20 mouse cellular contexts compared by ENCODE assay signal in the genomic region with DNA sequence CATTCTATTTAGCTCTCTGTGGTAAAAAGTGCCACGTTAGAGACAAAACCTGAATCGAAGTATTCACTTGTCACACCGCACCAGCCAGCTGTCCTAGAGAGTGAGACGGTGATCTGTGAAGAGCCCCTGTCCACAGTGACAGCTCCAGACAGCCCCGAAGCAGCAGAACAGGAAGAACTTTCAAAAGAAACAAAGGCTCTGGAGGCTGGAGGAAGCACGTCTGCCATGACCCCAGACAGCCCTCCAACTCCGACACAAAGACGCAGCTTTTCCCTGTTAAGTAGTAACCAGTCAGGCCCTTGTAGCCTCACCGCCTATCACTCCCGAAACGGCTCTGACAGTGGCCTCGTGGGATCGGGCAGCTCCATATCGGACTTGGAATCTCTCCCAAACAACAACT. TPM values are rescaled to one million over a fixed set of nuclear protein-coding genes. Genes with fewer than 3 reads are reported as not detected.
DNase-seq lines count a peak whose midpoint lies in the region; ATAC-seq and TF ChIP-seq lines count a peak whose summit lies in the region.
"Had no signal": no experiment of that assay in that cellular context is flagged by ENCODE, and none has a peak within 500 bp of the region (broad histone marks: within the 10 kb centered on the region; RNA-seq: fewer than 3 reads in every experiment).

No protein-coding gene starts in this region.

- peaks cover 48% of the 10 kb centered on the region for H3K36me3 ChIP-seq in heart, embryonic 15.5 days
- peaks cover 51% of the 10 kb centered on the region for H3K36me3 ChIP-seq in midbrain, embryonic 10.5 days
- peaks cover 13% of the 10 kb centered on the region; the same call in 1 of the 2 replicates for H3K36me3 ChIP-seq in midbrain, postnatal 0 days (ENCODE audit: insufficient read depth, low read length)
- peaks cover 51% of the 10 kb centered on the region for H3K36me3 ChIP-seq in embryonic facial prominence, embryonic 10.5 days (replicated peaks)

- no peak overlapping the region for H3K4me3 ChIP-seq in heart, embryonic 15.5 days
- H3K4me3 ChIP-seq in midbrain, embryonic 10.5 days = no peak overlapping the region
- no peak overlapping the region for H3K4me3 ChIP-seq in midbrain, postnatal 0 days (ENCODE audit: low read depth, low read length)
- no peak overlapping the region for H3K4me3 ChIP-seq in embryonic facial prominence, embryonic 10.5 days

- 54% methylated on average over 14 of the region's 14 CpGs for WGBS in heart, embryonic 15.5 days
- 52% methylated on average over 14 of the region's 14 CpGs for WGBS in midbrain, embryonic 10.5 days
- WGBS in midbrain, postnatal 0 days = 39% methylated on average over 14 of the region's 14 CpGs
- 39% methylated on average over 14 of the region's 14 CpGs for WGBS in embryonic facial prominence, embryonic 10.5 days

- H3K27me3 ChIP-seq in heart, embryonic 15.5 days = no peaks in the 10 kb centered on the region
- H3K27me3 ChIP-seq in midbrain, embryonic 10.5 days (ENCODE audit: low read depth, poor library complexity, severe bottlenecking) = no peaks in the 10 kb centered on the region
- no peaks in the 10 kb centered on the region for H3K27me3 ChIP-seq in midbrain, postnatal 0 days (ENCODE audit: insufficient read depth, low read length)
- H3K27me3 ChIP-seq in embryonic facial prominence, embryonic 10.5 days (replicated peaks; ENCODE audit: low read depth, poor library complexity, severe bottlenecking) = no peaks in the 10 kb centered on the region

- H3K9me3 ChIP-seq in heart, embryonic 15.5 days (replicated peaks) = no peaks in the 10 kb centered on the region
- no peaks in the 10 kb centered on the region for H3K9me3 ChIP-seq in midbrain, embryonic 10.5 days (replicated peaks)
- no peaks in the 10 kb centered on the region for H3K9me3 ChIP-seq in midbrain, postnatal 0 days (ENCODE audit: low read length)
- no peaks in the 10 kb centered on the region for H3K9me3 ChIP-seq in embryonic facial prominence, embryonic 10.5 days

- no peak for TF ChIP-seq CTCF in midbrain, postnatal 0 days (IDR thresholded peaks at IDR 0.05)

- no peak overlapping the region for H3K4me2 ChIP-seq in heart, embryonic 15.5 days
- H3K4me2 ChIP-seq in midbrain, postnatal 0 days (ENCODE audit: low read depth, low read length, poor library complexity, severe bottlenecking) = no peak overlapping the region

- intact Hi-C loops in heart, postnatal 25 days (cut with DNase I) = loop anchor here (10.0 kb wide), 1 partner anchor 286 kb away; no protein-coding TSS in a partner anchor

- ATAC-seq in heart, embryonic 15.5 days (replicated peaks; ENCODE audit: insufficient number of reproducible peaks, insufficient read depth, low FRiP score, low read depth) = no peak
- ATAC-seq in midbrain, postnatal 0 days (ENCODE audit: low FRiP score) = no peak
- ATAC-seq: intestine, postnatal 0 days; liver, postnatal 0 days had no signal

- no peak overlapping the region for H3K9ac ChIP-seq in heart, embryonic 15.5 days
- no peak overlapping the region for H3K9ac ChIP-seq in midbrain, postnatal 0 days (replicated peaks; ENCODE audit: low read length, poor library complexity, severe bottlenecking)
- H3K9ac ChIP-seq: liver, postnatal 0 days had no signal

- H3K4me1 ChIP-seq in heart, embryonic 15.5 days (replicated peaks) = peaks cover 12% of the 10 kb centered on the region
- peaks cover 12% of the 10 kb centered on the region for H3K4me1 ChIP-seq in midbrain, embryonic 10.5 days
- H3K4me1 ChIP-seq in midbrain, postnatal 0 days (ENCODE audit: insufficient read depth, low read length) = no peaks in the 10 kb centered on the region
- H3K4me1 ChIP-seq in embryonic facial prominence, embryonic 10.5 days = peaks cover 15% of the 10 kb centered on the region

- H3K27ac ChIP-seq in heart, embryonic 15.5 days = peak overlapping the region; percentile 38; the same call in 1 of the 2 replicates
- H3K27ac ChIP-seq in midbrain, embryonic 10.5 days (replicated peaks) = peak overlapping the region; percentile 76
- no peak overlapping the region for H3K27ac ChIP-seq in midbrain, postnatal 0 days (ENCODE audit: low read depth, low read length)
- H3K27ac ChIP-seq in embryonic facial prominence, embryonic 10.5 days (replicated peaks) = peak overlapping the region; percentile 61
- H3K27ac ChIP-seq: macrophage had no signal

- DNase-seq in heart, postnatal 25 days (ENCODE audit: low spot score) = no peak
- DNase-seq in midbrain, embryonic 10.5 days (ENCODE audit: low spot score) = peak; percentile 40
- DNase-seq in midbrain, postnatal 0 days (ENCODE audit: low spot score) = no peak
- DNase-seq in embryonic facial prominence, embryonic 10.5 days (ENCODE audit: low spot score) = peak; percentile 24
- DNase-seq in ovary, postnatal 36 days (ENCODE audit: low spot score) = no peak
- DNase-seq in natural killer cell, adult 2 months (ENCODE audit: low spot score in 2 of 2) = no peak
- DNase-seq: adrenal gland, postnatal 10 days; cerebellum, adult 11-12 months; gastrocnemius, postnatal 14 days; liver, postnatal 0 days; right cerebral cortex, postnatal 4 days had no signal

RNA-seq across cellular contexts. Expression of a gene that starts 12.7 kb away (rescaled TPM):
- polyA plus RNA-seq in heart, embryonic 15.5 days (2015; fragmentation: Nextera tagmentation; extraction: Ambion mirVana) = not detected in 2 replicates
- total RNA-seq in heart, postnatal 25 days (2021) = not detected
- not detected in 2 replicates for polyA plus RNA-seq in midbrain, embryonic 10.5 days (2016; fragmentation: Nextera tagmentation; extraction: Ambion mirVana)
- 0.09 TPM in 1 of 2 replicates, not detected in the other for total RNA-seq in midbrain, postnatal 0 days (2014; rRNA removed)
- not detected in 2 replicates for polyA plus RNA-seq in midbrain, postnatal 0 days (2015; fragmentation: Nextera tagmentation; extraction: Ambion mirVana)
- polyA plus RNA-seq in embryonic facial prominence, embryonic 10.5 days (2016; fragmentation: Nextera tagmentation; extraction: Ambion mirVana) = not detected in 2 replicates
- total RNA-seq: gastrocnemius, postnatal 14 days; heart, adult 8-10 months; layer of hippocampus, postnatal 25 days; left cerebral cortex, postnatal 14 days had no signal
- polyA plus RNA-seq: C2C12; kidney, embryonic 16.5 days; macrophage; neural tube, embryonic 14.5 days had no signal

RNA-seq across cellular contexts. Expression of a gene that starts 17.4 kb away (rescaled TPM):
- polyA plus RNA-seq in heart, embryonic 15.5 days (2015; fragmentation: Nextera tagmentation; extraction: Ambion mirVana) = 37.1 and 48.3 TPM in 2 replicates
- total RNA-seq in heart, postnatal 25 days (2021) = 10 to 100 TPM; 45.4 to 53.7 TPM
- 34.7 and 36.0 TPM in 2 replicates for polyA plus RNA-seq in midbrain, embryonic 10.5 days (2016; fragmentation: Nextera tagmentation; extraction: Ambion mirVana)
- 14.5 and 14.8 TPM in 2 replicates for total RNA-seq in midbrain, postnatal 0 days (2014; rRNA removed)
- 22.4 and 24.7 TPM in 2 replicates for polyA plus RNA-seq in midbrain, postnatal 0 days (2015; fragmentation: Nextera tagmentation; extraction: Ambion mirVana)
- polyA plus RNA-seq in embryonic facial prominence, embryonic 10.5 days (2016; fragmentation: Nextera tagmentation; extraction: Ambion mirVana) = 29.5 and 29.6 TPM in 2 replicates

Comparison
In these comparisons a context has a peak if more than half of its experiments do, and no peak if none do; other contexts are left out.
1. DNase-seq: peak in midbrain, embryonic 10.5 days (single experiment) and embryonic facial prominence, embryonic 10.5 days (single experiment); none in heart, postnatal 25 days (single experiment), midbrain, postnatal 0 days (single experiment), ovary, postnatal 36 days (single experiment) and natural killer cell, adult 2 months (0 of 2).